Mouse (Mus musculus) olfactory bulb, adult 2 months (tissue): ENCODE data around the gene Aldh1a2. TPM values are rescaled to one million over a fixed set of nuclear protein-coding genes. Genes with fewer than 3 reads are reported as not detected.

ENCODE experiments used
- H3K27ac ChIP-seq: fragments of 200-500 bp; 2 replicates; pipeline ENCODE4 v1.5.1; 2012; ENCODE audit warnings: low read depth, low read length; ENCODE audit not compliant: insufficient read depth
- H3K4me1 ChIP-seq: fragments of 200-500 bp; 2 replicates; pipeline ENCODE4 v1.6.1; 2012; ENCODE audit warnings: low read length; ENCODE audit not compliant: control insufficient read depth, insufficient read depth
- H3K4me3 ChIP-seq: fragments of 200-500 bp; 2 replicates; pipeline ENCODE4 v1.5.1; 2012; ENCODE audit warnings: mild to moderate bottlenecking, low read depth, low read length, moderate library complexity; ENCODE audit not compliant: insufficient read depth
- CTCF ChIP-seq: fragments of 200-500 bp; IDR thresholded peaks from 2 replicates; pipeline ENCODE4 v1.5.1; 2012; ENCODE audit warnings: low read depth, mild to moderate bottlenecking, low read length, moderate library complexity; ENCODE audit not compliant: insufficient read depth
- POLR2A ChIP-seq: fragments of 200-500 bp; IDR thresholded peaks from 2 replicates; pipeline ENCODE4 v1.6.1; 2012; ENCODE audit warnings: mild to moderate bottlenecking, low read depth, low read length, moderate library complexity; ENCODE audit not compliant: insufficient read depth
- WGBS: fragments of 180-500 bp; shearing (Covaris S2); methylation state at CpG from one replicate; pipeline ENCODE4 v1.1.7; 2018; 5-methylcytosine and 5-hydroxymethylcytosine counted together
- polyA plus RNA-seq: library from polyadenylated mRNA; stranded (reverse); fragments of >200 nt; gene quantifications from 2 replicates; pipeline ENCODE4 v1.2.4, GENCODE M21; 2012; ENCODE audit warnings: low replicate concordance; ENCODE audit not compliant: missing spikeins, insufficient read depth, insufficient read length

Gene Aldh1a2
- polyA plus RNA-seq, 1 experiment: not detected

GRCm38 (mm10) chr9:71278741-71279140 lies 63.2 kb downstream of the Aldh1a2 start:
- WGBS: 95% methylated on average over 4 of the region's 4 CpGs
- H3K4me1 ChIP-seq: no peaks in the 10 kb centered on the region
- no peak overlapping the region for H3K27ac ChIP-seq
- H3K4me3 ChIP-seq: no peak overlapping the region
- TF ChIP-seq CTCF (no peak), POLR2A (no peak)

GRCm38 (mm10) chr9:71283156-71283555 lies 67.6 kb downstream of the Aldh1a2 start:
- 91% methylated on average over 7 of the region's 7 CpGs for WGBS

GRCm38 (mm10) chr9:71285231-71285630 lies 69.6 kb downstream of the Aldh1a2 start:
- 96% methylated on average over 3 of the region's 3 CpGs for WGBS
- H3K4me3 ChIP-seq: no peak overlapping the region
- H3K27ac ChIP-seq: no peak overlapping the region
- TF ChIP-seq POLR2A (no peak), CTCF (no peak)
- peaks cover 3% of the 10 kb centered on the region; the same call in 1 of the 2 replicates for H3K4me1 ChIP-seq

More at GRCm38 (mm10) chr9:71283156-71283555, 67.6 kb downstream of the Aldh1a2 start:
- Histone ChIP-seq H3K27ac (no peak overlapping the region), H3K4me1 (peaks cover 3% of the 10 kb centered on the region; the same call in 1 of the 2 replicates), H3K4me3 (no peak overlapping the region)
- no peak for TF ChIP-seq CTCF
- TF ChIP-seq POLR2A: no peak

GRCm38 (mm10) chr9:71286420-71286819 lies 70.8 kb downstream of the Aldh1a2 start:
- WGBS: 93% methylated on average over 9 of the region's 9 CpGs
- H3K27ac ChIP-seq: no peak overlapping the region
- TF ChIP-seq POLR2A (no peak), CTCF (no peak)
- H3K4me1 ChIP-seq: peaks cover 3% of the 10 kb centered on the region; the same call in 1 of the 2 replicates
- no peak overlapping the region for H3K4me3 ChIP-seq

GRCm38 (mm10) chr9:71288738-71289137 lies 73.1 kb downstream of the Aldh1a2 start:
- no peak for TF ChIP-seq CTCF
- TF ChIP-seq POLR2A: no peak
- peaks cover 3% of the 10 kb centered on the region; the same call in 1 of the 2 replicates for H3K4me1 ChIP-seq
- 89% methylated on average over 6 of the region's 6 CpGs for WGBS

GRCm38 (mm10) chr9:71289810-71290209 lies 74.2 kb downstream of the Aldh1a2 start:
- peaks cover 3% of the 10 kb centered on the region; the same call in 1 of the 2 replicates for H3K4me1 ChIP-seq
- H3K4me3 ChIP-seq: no peak overlapping the region
- WGBS: 87% methylated on average over 3 of the region's 3 CpGs
- TF ChIP-seq POLR2A: no peak
- no peak for TF ChIP-seq CTCF
- no peak overlapping the region for H3K27ac ChIP-seq

More at GRCm38 (mm10) chr9:71288738-71289137, 73.1 kb downstream of the Aldh1a2 start:
- no peak overlapping the region for H3K4me3 ChIP-seq
- no peak overlapping the region for H3K27ac ChIP-seq

GRCm38 (mm10) chr9:71290730-71291129 lies 75.1 kb downstream of the Aldh1a2 start:
- H3K4me3 ChIP-seq: no peak overlapping the region
- no peak overlapping the region for H3K27ac ChIP-seq
- TF ChIP-seq CTCF (no peak), POLR2A (no peak)
- H3K4me1 ChIP-seq: peaks cover 3% of the 10 kb centered on the region; the same call in 1 of the 2 replicates
- WGBS: 68% methylated on average over 1 of the region's 1 CpGs

GRCm38 (mm10) chr9:71295501-71295900 lies 79.9 kb downstream of the Aldh1a2 start:
- Histone ChIP-seq H3K27ac (no peak overlapping the region), H3K4me1 (no peaks in the 10 kb centered on the region), H3K4me3 (no peak overlapping the region)
- WGBS: 62% methylated on average over 8 of the region's 8 CpGs
- no peak for TF ChIP-seq POLR2A
- no peak for TF ChIP-seq CTCF

GRCm38 (mm10) chr9:71303594-71303993 lies 88.0 kb downstream of the Aldh1a2 start:
- Histone ChIP-seq H3K27ac (no peak overlapping the region), H3K4me1 (no peaks in the 10 kb centered on the region), H3K4me3 (no peak overlapping the region)
- 57% methylated on average over 2 of the region's 2 CpGs for WGBS
- TF ChIP-seq CTCF (no peak), POLR2A (no peak)
